28 mouse cellular contexts compared by ENCODE assay signal in the genomic region with DNA sequence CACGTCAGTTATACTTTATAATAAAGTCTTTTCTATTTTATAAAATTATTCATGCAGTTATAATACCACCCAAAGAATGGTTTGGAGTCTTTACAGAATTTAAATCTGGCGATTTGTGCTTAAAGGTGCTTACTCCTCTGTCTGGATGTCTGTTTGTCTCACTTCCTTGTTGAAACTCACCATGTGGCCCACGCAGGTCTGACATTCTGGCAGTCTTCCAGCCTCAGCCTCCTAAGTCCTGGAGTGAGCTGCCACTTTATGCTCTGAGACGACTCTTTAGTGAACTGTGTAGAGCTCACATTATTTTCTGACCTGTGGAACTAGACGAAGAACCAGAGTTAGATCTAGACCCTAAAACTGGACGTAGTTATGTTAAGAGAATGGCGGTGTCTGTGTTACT. TPM values are rescaled to one million over a fixed set of nuclear protein-coding genes. Genes with fewer than 3 reads are reported as not detected.
DNase-seq lines count a peak whose midpoint lies in the region; TF ChIP-seq lines count a peak whose summit lies in the region.
"Had no signal": no experiment of that assay in that cellular context is flagged by ENCODE, and none has a peak within 500 bp of the region (broad histone marks: within the 10 kb centered on the region; RNA-seq: fewer than 3 reads in every experiment).

No protein-coding gene starts in this region.

- intact Hi-C loops in left cerebral cortex, postnatal 4 days (cut with DNase I) = no loop called here
- intact Hi-C loops in left cerebral cortex, postnatal 36 days (cut with DNase I) = no loop called here

- peak; percentile 14 to 19 for DNase-seq in cerebellum, postnatal 36 days
- no peak for DNase-seq in cerebellum, adult 18-20 months
- peak; percentile 28 for DNase-seq in left cerebral cortex, postnatal 4 days
- no peak for DNase-seq in left cerebral cortex, postnatal 36 days (ENCODE audit: low spot score in 2 of 2)
- DNase-seq in A20 (ENCODE audit: low read depth, low spot score) = peak; percentile 49
- peak; percentile 27 for DNase-seq in brain, embryonic 14.5 days (ENCODE audit: low read depth)
- no peak for DNase-seq in spleen, postnatal 36 days (ENCODE audit: low spot score in 2 of 2)
- DNase-seq: B cell, adult 2 months; gastrocnemius, postnatal 14 days; heart, adult 2 months; heart, postnatal 10 days; kidney, adult 9 months; thymus, postnatal 4 days had no signal

- no peak for TF ChIP-seq CTCF in brain, embryonic 14.5 days (IDR thresholded peaks at IDR 0.05; ENCODE audit: borderline replicate concordance, extremely low read depth, insufficient read depth, insufficient read length)

- no peak for TF ChIP-seq POLR2A in brain, embryonic 14.5 days (IDR thresholded peaks at IDR 0.05; ENCODE audit: borderline replicate concordance, extremely low read depth, insufficient read depth, insufficient read length, poor library complexity, severe bottlenecking)

RNA-seq across cellular contexts. Expression of a gene that starts 1.3 kb away (rescaled TPM):
- not detected for total RNA-seq in left cerebral cortex, postnatal 4 days (2021)
- not detected for total RNA-seq in left cerebral cortex, postnatal 36 days (2021)
- not detected in 2 replicates for polyA plus RNA-seq in brain, embryonic 14.5 days (2012; rRNA removed)
- total RNA-seq: adrenal gland, adult 18-20 months; gastrocnemius, postnatal 14 days; heart, adult 2 months; heart, postnatal 10 days; layer of hippocampus, postnatal 14 days had no signal
- polyA plus RNA-seq: cortical plate, adult 2 months; embryonic facial prominence, embryonic 11.5 days; forebrain, embryonic 12.5 days; heart, adult 2 months; hindbrain, embryonic 13.5 days; inflammation-experienced regulatory T-cells, adult 6 months; large intestine, adult 2 months; limb, embryonic 13.5 days; liver, embryonic 14.5 days; macrophage; midbrain, embryonic 12.5 days; myocyte; neural tube, embryonic 14.5 days; small intestine, adult 2 months had no signal

RNA-seq across cellular contexts. Expression of a gene that starts 9.7 kb away (rescaled TPM):
- total RNA-seq in left cerebral cortex, postnatal 4 days (2021) = not detected
- total RNA-seq in left cerebral cortex, postnatal 36 days (2021) = not detected
- 0.08 TPM in 1 of 2 replicates, not detected in the other for polyA plus RNA-seq in brain, embryonic 14.5 days (2012; rRNA removed)
- total RNA-seq: adrenal gland, adult 18-20 months; gastrocnemius, postnatal 14 days; heart, adult 2 months; heart, postnatal 10 days; layer of hippocampus, postnatal 14 days had no signal
- polyA plus RNA-seq: cortical plate, adult 2 months; embryonic facial prominence, embryonic 11.5 days; forebrain, embryonic 12.5 days; heart, adult 2 months; hindbrain, embryonic 13.5 days; inflammation-experienced regulatory T-cells, adult 6 months; large intestine, adult 2 months; limb, embryonic 13.5 days; liver, embryonic 14.5 days; macrophage; midbrain, embryonic 12.5 days; myocyte; neural tube, embryonic 14.5 days; small intestine, adult 2 months had no signal

RNA-seq across cellular contexts. Expression of a gene that starts 12.3 kb away (rescaled TPM):
- total RNA-seq in left cerebral cortex, postnatal 4 days (2021) = not detected
- total RNA-seq in left cerebral cortex, postnatal 36 days (2021) = not detected
- not detected in 2 replicates for polyA plus RNA-seq in brain, embryonic 14.5 days (2012; rRNA removed)
- total RNA-seq: adrenal gland, adult 18-20 months; gastrocnemius, postnatal 14 days; heart, adult 2 months; heart, postnatal 10 days; layer of hippocampus, postnatal 14 days had no signal
- polyA plus RNA-seq: cortical plate, adult 2 months; embryonic facial prominence, embryonic 11.5 days; forebrain, embryonic 12.5 days; heart, adult 2 months; hindbrain, embryonic 13.5 days; inflammation-experienced regulatory T-cells, adult 6 months; large intestine, adult 2 months; limb, embryonic 13.5 days; liver, embryonic 14.5 days; macrophage; midbrain, embryonic 12.5 days; myocyte; neural tube, embryonic 14.5 days; small intestine, adult 2 months had no signal

RNA-seq across cellular contexts. Expression of a gene that starts 22.5 kb away (rescaled TPM):
- not detected for total RNA-seq in left cerebral cortex, postnatal 4 days (2021)
- total RNA-seq in left cerebral cortex, postnatal 36 days (2021) = not detected
- polyA plus RNA-seq in brain, embryonic 14.5 days (2012; rRNA removed) = 0.18 TPM in 1 of 2 replicates, not detected in the other
- total RNA-seq: adrenal gland, adult 18-20 months; gastrocnemius, postnatal 14 days; heart, adult 2 months; heart, postnatal 10 days; layer of hippocampus, postnatal 14 days had no signal
- polyA plus RNA-seq: cortical plate, adult 2 months; embryonic facial prominence, embryonic 11.5 days; forebrain, embryonic 12.5 days; heart, adult 2 months; hindbrain, embryonic 13.5 days; inflammation-experienced regulatory T-cells, adult 6 months; large intestine, adult 2 months; limb, embryonic 13.5 days; liver, embryonic 14.5 days; macrophage; midbrain, embryonic 12.5 days; myocyte; small intestine, adult 2 months had no signal

RNA-seq across cellular contexts. Expression of a gene that starts 27.9 kb away (rescaled TPM):
- not detected for total RNA-seq in left cerebral cortex, postnatal 4 days (2021)
- not detected for total RNA-seq in left cerebral cortex, postnatal 36 days (2021)
- not detected in 2 replicates for polyA plus RNA-seq in brain, embryonic 14.5 days (2012; rRNA removed)
- total RNA-seq: adrenal gland, adult 18-20 months; gastrocnemius, postnatal 14 days; heart, adult 2 months; heart, postnatal 10 days; layer of hippocampus, postnatal 14 days had no signal
- polyA plus RNA-seq: cortical plate, adult 2 months; embryonic facial prominence, embryonic 11.5 days; forebrain, embryonic 12.5 days; heart, adult 2 months; hindbrain, embryonic 13.5 days; inflammation-experienced regulatory T-cells, adult 6 months; large intestine, adult 2 months; limb, embryonic 13.5 days; liver, embryonic 14.5 days; macrophage; midbrain, embryonic 12.5 days; myocyte; neural tube, embryonic 14.5 days; small intestine, adult 2 months had no signal

Comparison
In these comparisons a context has a peak if more than half of its experiments do, and no peak if none do; other contexts are left out.
1. DNase-seq: peak in cerebellum, postnatal 36 days (2 of 2), left cerebral cortex, postnatal 4 days (single experiment), A20 (single experiment) and brain, embryonic 14.5 days (single experiment); none in cerebellum, adult 18-20 months (0 of 2), left cerebral cortex, postnatal 36 days (0 of 2) and spleen, postnatal 36 days (0 of 2).